ENCODE assay signal across 23 mouse cellular contexts in the genomic region with DNA sequence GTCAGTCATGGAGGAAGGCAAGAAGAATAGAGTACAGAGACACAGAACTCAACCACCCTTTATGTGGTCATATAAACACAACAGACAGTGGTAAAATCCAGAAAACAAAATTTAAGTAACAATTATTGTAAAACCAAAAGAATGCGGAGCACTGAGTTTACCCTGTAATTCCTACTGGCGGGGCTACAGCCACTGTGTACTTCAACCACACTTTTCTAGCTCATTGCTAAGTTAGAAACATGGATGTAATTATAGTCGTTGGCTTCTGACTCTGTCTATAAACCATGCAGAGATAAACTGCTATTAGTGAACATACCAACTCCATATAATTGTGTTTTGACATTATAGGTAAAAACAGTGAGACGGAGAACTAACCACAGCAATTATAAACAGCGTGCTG.
"Had no signal": no experiment of that assay in that cellular context is flagged by ENCODE, and none has a peak within 500 bp of the region (broad histone marks: within the 10 kb centered on the region; RNA-seq: fewer than 3 reads in every experiment).

No protein-coding gene starts in this region.

- H3K27ac ChIP-seq: hindbrain, embryonic 13.5 days; hindbrain, embryonic 15.5 days; hindbrain, postnatal 0 days; kidney, embryonic 15.5 days; kidney, postnatal 0 days; left cerebral cortex, adult 2 months; limb, embryonic 10.5 days; limb, embryonic 12.5 days; liver, embryonic 12.5 days; liver, embryonic 14.5 days had no signal

- H3K27me3 ChIP-seq: heart, embryonic 12.5 days; hindbrain, embryonic 13.5 days; hindbrain, embryonic 15.5 days; kidney, embryonic 15.5 days; limb, embryonic 12.5 days; liver, embryonic 12.5 days had no signal

- DNase-seq: gastrocnemius, postnatal 10 days; gastrocnemius, postnatal 36 days; heart, adult 18-20 months; heart, postnatal 10 days; kidney, adult 11 months; kidney, adult 2 months; kidney, adult 9 months; kidney, postnatal 14 days; kidney, postnatal 36 days; layer of hippocampus, adult 9-11 months; layer of hippocampus, postnatal 36 days had no signal

- H3K9me3 ChIP-seq: heart, embryonic 12.5 days; hindbrain, embryonic 13.5 days; hindbrain, embryonic 15.5 days; kidney, embryonic 15.5 days; limb, embryonic 10.5 days; limb, embryonic 12.5 days; liver, embryonic 12.5 days had no signal

- ATAC-seq: hindbrain, postnatal 0 days; intestine, embryonic 16.5 days; liver, embryonic 12.5 days had no signal

- H3K9ac ChIP-seq: heart, embryonic 12.5 days; hindbrain, embryonic 13.5 days; hindbrain, embryonic 15.5 days; kidney, embryonic 15.5 days; limb, embryonic 12.5 days; liver, embryonic 12.5 days; liver, embryonic 14.5 days had no signal

- H3K4me3 ChIP-seq: heart, embryonic 12.5 days; hindbrain, embryonic 13.5 days; hindbrain, embryonic 15.5 days; kidney, embryonic 15.5 days; left cerebral cortex, adult 2 months; limb, embryonic 10.5 days; limb, embryonic 12.5 days; liver, embryonic 12.5 days had no signal

- H3K36me3 ChIP-seq: hindbrain, embryonic 13.5 days; hindbrain, embryonic 15.5 days; kidney, embryonic 15.5 days; limb, embryonic 10.5 days; liver, embryonic 12.5 days had no signal

- H3K4me2 ChIP-seq: heart, embryonic 12.5 days; hindbrain, embryonic 13.5 days; hindbrain, embryonic 15.5 days; kidney, embryonic 15.5 days; limb, embryonic 12.5 days; liver, embryonic 12.5 days had no signal
